Mouse (Mus musculus) cerebellum, adult 2 months (tissue): Measurements from ENCODE around the gene Bri3.

Experiments used
- CTCF ChIP-seq: fragments of 200-500 bp; IDR thresholded peaks from 2 replicates; pipeline ENCODE4 v1.5.1; 2011; ENCODE audit warnings: low read depth, mild to moderate bottlenecking, control low read depth, low read length, moderate library complexity, borderline replicate concordance; ENCODE audit not compliant: insufficient read depth
- POLR2A ChIP-seq: fragments of 200-500 bp; IDR thresholded peaks from 2 replicates; pipeline ENCODE4 v1.6.1; 2011; ENCODE audit warnings: low read length, control low read depth, borderline replicate concordance; ENCODE audit not compliant: insufficient read depth

DNA sequence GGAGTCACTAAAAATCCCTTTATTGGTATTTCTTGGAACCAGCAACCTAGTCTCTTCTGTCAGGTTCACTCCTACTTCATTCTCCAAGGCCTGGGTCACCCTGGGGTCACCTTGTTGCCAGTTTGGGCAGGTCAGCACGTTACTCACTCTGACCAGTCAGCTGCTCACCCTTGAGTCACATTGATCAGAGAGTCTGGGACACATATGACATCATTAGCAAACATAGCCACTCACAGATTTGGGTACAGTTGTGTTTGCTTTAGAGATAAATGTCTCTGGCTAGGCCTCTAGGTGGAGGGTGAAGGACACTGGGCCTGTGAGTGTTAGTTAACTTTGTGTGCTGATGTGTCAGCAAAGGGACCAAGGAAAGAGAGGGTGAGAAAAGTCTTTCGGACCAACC, 127.9 kb downstream of the Bri3 start:
- no peak for TF ChIP-seq POLR2A
- TF ChIP-seq CTCF: no peak
